Mouse (Mus musculus) layer of hippocampus, adult 2 months (tissue): ENCODE measurements at regions not wholly inside any gene's neighbourhood (a gene's known extent, or its start where the extent isn't known, plus 50 kb on each side); places are given as distances from the start of the nearest gene placed in this dataset.

Source experiments
- DNase-seq, 2 experiments: peaks; one replicate each; pipeline ENCODE4 v3.0.0; 2022; ENCODE audit warnings: low spot score in 2 of 2
- H3K27ac ChIP-seq: fragments of 200-600 bp; 2 replicates; pipeline ENCODE4 v1.8.1; 2022
- H3K4me3 ChIP-seq: fragments of 200-600 bp; 2 replicates; pipeline ENCODE4 v1.8.1; 2022; ENCODE audit warnings: mild to moderate bottlenecking
- CTCF ChIP-seq: fragments of 200-600 bp; conservative IDR thresholded peaks from 2 replicates; pipeline ENCODE4 v1.8.1; 2022; ENCODE audit warnings: antibody characterized with exemption, mild to moderate bottlenecking, moderate library complexity

- Histone ChIP-seq H3K4me3 (no peak overlapping the region), H3K27ac (peak overlapping the region; percentile 73)
- TF ChIP-seq CTCF, result no peak
- DNase-seq, result peak; percentile 12 to 55
Observed at GRCm38 (mm10) chr1:95109966-95110365, 203.5 kb upstream of the Fam174a start.

- no peak overlapping the region for H3K27ac ChIP-seq
- no peak overlapping the region for H3K4me3 ChIP-seq
- TF ChIP-seq CTCF, result 0 out of 2 replicates have a peak, but pooled peaks have one; percentile 8
- DNase-seq, result no peak
Observed at GRCm38 (mm10) chr1:95113493-95113892, 199.9 kb upstream of the Fam174a start.

DNA sequence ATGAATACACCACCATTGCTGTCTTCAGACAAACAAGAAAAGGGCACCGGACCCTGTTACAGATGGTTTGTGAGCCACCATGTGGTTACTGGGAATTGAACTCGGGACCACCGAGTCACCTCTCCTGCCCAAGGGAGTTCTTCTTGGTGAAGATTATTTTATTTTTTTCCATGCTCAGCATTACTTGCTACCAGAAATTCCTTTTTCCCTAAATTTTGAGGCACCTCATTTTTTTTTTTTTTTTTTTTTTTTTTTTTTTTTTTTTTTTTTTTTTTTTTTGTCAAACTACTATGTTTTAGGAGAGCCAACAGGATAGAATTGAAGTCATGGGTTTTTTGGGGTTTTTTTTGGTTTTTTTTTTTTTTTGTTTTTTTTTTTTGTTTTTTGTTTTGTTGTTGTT, 165.9 kb upstream of the Fam174a start:
- no peak for TF ChIP-seq CTCF
- no peak overlapping the region for H3K4me3 ChIP-seq
- no peak for DNase-seq
- no peak overlapping the region for H3K27ac ChIP-seq

DNA sequence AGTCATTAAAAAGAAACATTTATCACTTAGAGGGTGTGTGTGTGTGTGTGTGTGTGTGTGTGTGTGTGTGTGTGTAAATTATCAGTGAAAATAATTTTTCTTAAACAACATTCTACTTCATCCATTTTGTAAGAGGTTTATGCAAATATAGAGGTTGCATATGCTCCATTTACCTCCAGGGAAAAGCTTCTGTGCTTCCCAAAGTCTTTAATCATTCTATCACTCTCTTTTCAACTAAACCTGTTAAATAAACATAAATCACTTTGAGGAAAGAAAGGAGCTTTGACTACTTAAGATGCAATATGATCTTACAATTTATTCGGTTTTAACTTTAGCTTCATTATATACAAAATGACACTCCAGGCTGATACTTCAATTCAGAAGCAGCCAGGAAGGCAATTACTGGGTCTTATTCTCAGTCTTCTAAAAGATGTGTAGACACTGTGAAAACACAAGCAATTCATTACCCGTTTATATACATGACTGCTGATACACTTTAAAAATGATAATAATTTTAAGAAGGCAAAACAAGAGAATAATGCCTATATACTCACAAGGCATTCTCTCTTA, 139.3 kb upstream of the Fam174a start:
- TF ChIP-seq CTCF, result no peak
- Histone ChIP-seq H3K4me3 (no peak overlapping the region), H3K27ac (no peak overlapping the region)
- no peak for DNase-seq

GRCm38 (mm10) chr1:95218912-95219311, 94.5 kb upstream of the Fam174a start:
- peak; percentile 49 to 78 for DNase-seq
- TF ChIP-seq CTCF, result no peak
- no peak overlapping the region for H3K4me3 ChIP-seq
- H3K27ac ChIP-seq, result no peak overlapping the region

DNA sequence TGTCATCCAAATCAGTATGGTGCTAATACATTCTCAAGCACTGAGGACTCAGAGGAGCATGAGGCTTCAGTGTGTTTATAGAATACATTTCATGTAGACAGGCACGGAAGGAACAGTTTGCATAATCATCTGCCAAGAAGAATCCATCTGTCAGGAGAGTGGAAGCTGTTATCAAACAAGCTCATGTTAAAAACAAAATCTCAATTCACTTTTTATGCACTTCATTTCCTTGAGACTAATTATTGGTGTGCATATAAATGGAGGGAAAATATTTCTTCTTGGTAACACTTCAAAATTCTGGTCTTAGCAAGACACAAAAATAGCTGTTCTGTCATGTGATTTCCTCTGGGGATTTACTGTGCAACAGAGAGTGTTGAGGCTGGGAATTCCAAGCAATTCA, 90.1 kb upstream of the Fam174a start:
- peak; percentile 70 to 85 for DNase-seq
- TF ChIP-seq CTCF, result no peak
- H3K27ac ChIP-seq, result peak overlapping the region; percentile 15; the same call in 1 of the 2 replicates
- no peak overlapping the region for H3K4me3 ChIP-seq

- Histone ChIP-seq H3K27ac (no peak overlapping the region), H3K4me3 (no peak overlapping the region)
- no peak for DNase-seq
- no peak for TF ChIP-seq CTCF
Observed at GRCm38 (mm10) chr1:95241671-95242150, 71.7 kb upstream of the Fam174a start.
